Mouse (Mus musculus) liver (tissue): ENCODE results near the gene Ces1g.

Source experiments
- DNase-seq: peaks from one replicate; pipeline ENCODE4 v3.0.0-alpha.2; 2020; ENCODE audit warnings: mixed read lengths

Ces1g gene

DNA sequence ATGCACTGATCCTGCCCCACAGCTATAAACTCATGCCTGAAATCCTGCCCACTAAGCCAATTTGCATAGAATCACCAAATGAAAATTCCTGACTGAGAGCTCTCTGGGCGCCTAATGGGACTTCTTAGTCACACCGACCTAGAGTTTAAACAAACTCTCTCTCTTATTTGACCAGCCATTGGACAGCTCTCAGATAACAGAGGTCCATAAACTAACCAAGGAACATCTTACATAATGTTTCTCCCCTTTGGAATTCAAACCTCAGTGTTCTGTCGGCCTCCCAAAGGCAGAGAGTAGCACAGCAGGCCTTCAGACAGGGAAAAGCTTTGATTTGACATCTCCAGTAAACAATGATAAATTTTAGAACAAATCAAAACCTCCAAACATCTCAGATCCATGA is at the start of gene Ces1g:
Gene Ces1g, minus strand, starts transcription at position 102 of the 400 bp plus-strand sequence.
- no peak for DNase-seq

DNA sequence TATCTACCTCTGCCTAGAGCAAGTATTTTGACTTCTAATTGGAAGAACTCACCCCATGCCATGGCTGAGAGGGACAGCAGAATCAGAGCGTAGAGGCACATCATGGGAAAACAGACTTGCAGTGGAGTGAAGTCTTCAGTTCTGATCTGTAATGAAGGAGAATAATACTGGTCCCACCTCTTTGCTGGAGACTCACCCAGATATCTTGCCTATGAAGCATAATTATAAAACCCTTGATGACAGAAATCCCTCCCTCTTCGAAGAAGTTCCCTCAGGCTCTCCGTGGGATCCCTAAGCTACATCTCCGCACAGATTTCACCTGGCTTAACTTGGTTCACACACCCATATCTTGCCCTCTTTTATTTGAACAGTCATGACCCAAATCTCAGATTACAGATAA is 42.5 kb upstream of the Ces1g start, which contains the start of gene Ces1h:
Gene Ces1h, minus strand, starts transcription at position 101 of the 400 bp plus-strand sequence.
- no peak for DNase-seq

DNA sequence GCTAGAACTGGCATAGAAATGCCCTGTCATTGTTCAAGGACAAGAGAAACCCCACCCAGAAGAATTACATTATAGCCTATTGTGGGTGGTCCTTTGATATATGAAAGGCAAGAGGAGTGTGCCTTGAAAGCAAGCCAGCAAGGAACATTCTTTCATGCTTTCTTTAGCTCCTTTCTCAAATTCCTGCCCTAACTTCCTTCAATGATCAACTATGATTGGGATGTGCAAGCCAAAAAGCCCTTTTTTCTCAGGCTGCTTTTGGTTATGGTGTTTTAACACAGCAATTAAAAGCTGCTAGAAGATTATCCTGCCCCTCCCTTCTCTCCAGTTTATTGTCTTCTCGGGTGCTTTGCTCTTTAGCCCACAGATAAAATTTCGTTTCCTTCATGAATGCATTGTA is 32.4 kb upstream of the Ces1g start:
- no peak for DNase-seq

DNA sequence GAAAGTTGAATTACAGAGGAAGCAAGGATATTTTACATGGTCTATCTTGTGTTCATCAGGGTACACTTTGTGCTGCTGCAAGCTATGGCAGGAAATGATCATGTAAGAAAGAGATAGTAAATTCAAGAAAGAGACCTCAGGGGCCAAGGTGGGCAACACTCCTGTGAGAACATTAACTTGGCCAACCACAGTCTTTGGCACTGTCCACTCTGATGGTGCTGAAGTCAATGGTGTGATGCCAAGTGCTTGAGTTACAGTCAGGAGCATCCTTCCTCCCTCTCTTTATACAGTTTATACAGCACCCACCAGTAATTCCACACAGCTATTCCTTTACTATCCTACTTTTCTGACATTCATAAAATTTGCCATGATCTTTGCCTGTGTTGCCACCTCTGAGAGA is 23.0 kb upstream of the Ces1g start:
- DNase-seq, result no peak

DNA sequence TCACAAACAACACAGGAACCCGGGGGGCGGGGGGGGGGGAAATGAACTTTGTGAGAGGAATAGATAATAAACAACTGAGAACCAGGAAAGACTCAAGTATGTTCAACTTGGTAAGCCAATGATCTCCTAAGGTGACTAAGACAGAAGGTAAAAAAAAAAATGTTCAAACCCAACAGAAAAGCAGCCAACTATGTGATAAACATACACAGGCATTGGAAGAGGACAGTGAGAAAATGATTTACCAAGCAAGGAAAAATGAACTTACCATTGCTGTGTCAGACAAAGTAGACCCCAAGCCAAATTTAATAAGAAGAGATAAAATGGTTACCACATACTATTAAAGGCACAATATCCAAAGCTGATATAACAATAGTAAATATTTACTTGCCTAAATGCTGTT is 2.4 kb upstream of the Ces1g start:
- no peak for DNase-seq

DNA sequence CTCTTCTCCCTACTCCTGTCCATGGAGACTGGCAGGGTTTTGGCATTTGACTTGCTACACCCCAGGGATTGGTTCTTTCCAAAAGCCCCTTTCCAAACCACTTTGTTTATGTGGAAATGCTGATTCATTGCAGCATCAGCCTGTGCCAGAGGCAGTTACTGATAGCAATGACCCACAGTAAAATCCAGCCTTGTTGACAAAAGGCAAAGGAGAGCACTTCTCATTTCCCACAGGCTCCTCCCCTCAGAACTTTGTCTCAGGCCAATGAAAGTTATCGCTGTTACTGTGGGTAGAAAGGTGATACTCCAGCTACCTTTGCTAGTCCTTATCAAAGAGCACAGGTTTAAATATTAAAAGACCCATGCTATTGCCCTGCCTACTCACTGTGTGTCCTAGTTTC is 4.4 kb downstream of the Ces1g start:
- no peak for DNase-seq

DNA sequence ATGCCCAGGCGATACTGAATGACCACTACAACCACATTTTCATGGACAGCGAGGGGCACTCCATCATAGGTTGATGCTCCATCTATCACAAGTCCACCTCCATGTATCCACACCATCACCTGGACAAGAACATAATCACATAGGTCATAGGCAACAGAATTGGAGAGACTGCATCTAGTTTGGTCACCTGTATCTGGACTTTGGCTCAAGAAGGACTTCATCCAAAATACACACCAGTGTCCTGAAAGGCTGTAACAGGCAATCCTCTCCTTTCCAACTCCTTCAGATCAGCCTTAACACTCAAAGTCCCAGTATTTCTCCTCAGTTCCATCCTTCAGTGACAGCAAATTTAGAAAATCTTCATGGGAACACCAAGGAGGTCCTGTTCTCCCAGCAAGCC is 6.0 kb downstream of the Ces1g start:
- DNase-seq, result no peak

DNA sequence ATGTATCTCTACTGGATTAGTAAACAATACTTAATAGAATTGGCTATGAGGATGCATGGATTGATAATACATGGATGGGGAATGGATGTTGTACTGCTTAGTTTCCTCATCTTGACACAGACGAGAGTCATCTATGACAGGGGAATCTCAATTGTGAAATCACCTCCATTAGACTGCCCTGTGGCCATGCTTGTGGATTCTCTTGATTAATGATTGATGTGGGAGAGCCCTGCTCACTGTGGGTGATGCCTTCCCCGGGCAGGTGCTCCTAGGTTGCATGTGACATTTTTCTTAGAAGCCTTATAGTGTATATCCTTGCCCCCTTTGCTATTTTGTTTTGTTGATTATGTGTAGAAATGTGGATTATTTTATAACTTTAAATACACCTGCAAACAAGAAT is 12.0 kb downstream of the Ces1g start:
- no peak for DNase-seq

DNA sequence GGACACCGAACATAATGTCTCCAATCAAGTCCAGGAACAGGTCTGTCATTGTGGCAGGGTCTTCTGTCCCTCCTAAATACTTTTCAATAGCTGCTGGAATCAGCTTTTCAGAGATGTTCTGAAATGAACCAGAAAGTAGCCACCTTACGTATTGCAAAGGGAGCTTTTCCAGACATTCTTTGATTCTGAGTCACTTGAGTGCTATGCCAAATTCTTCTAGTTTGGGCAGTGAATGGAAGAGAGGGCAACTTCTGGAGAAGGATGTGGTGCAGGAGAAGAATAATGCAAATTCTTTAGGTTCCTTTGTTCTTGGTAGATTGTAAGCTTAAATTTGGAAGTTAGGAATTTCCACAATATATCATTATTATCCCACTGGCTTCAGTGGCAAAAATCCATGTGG is 20.1 kb downstream of the Ces1g start:
- no peak for DNase-seq

DNA sequence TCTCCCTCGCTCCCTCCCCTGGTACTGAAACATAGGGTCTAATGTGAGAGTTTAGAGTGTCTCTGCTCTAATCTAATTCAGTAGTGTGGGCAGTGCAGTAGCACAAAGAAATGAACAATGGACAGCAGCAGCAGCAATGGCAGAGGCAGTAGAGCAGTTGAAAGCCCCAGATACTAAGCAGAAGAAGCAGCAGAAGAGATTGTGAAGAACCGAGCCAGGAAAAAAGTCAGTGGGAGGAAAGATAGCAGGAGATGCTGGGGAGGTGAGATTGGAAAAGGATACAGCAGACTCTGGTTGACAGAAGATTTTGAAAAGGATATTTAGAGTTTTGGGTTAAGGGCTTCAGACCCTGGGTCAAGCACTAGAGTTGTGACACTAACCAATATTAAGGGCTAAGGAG is 21.6 kb downstream of the Ces1g start:
- no peak for DNase-seq

DNA sequence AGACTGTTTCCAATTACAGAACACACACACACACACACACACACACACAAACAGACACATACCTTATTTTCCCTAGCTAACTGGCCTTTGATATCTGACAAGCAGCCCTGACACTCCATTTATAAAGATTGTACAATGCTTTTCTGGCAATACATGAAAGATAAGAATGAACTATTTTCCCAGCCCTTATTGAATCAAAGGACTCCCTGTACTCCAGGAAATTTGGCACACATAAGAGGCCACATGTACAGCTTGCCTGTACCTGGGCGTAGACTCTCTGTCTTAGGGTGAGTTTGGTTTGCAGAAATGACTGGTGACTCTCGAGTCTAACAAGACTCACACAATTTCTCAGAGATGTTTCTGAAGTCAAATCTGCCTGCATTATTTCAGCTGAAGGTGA is 53.2 kb downstream of the Ces1g start:
- no peak for DNase-seq

DNA sequence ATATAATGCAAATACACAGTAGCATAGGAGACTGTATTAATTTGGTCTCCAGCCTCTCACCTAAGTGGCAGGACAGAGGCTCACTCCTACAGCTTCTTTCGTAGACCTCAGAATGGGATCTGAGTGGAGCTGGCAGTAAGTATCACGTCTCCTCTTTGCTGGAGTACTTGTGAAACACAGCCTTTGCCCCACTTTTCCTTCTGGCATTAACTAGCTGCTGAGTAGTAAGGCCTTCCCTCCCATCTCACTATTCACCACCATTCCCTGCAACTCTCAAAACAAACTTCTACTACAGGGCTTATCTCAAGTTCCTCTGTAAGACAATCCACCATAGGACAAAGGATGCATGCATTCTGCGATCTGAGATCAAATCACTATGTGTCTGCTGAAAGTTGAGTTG is 54.8 kb downstream of the Ces1g start:
- no peak for DNase-seq

DNA sequence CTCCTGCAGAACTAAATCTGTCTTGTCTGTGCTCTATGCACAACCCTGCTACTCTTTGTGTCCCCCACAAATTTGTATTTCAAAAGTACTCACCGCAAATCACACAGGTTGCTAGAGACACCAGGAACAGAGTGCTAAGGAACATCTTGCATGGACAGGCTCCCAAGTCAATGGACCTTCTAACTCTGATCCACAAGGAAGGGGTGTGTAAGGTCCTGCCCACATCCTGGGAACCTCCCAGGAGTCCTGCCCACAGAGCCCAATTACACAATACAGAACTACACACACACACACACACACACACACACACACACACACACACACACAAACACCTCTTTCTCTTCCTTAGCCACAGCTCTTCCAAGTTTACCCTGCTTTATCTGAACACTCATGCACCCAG is 57.6 kb downstream of the Ces1g start, which contains the start of gene Ces1f:
Gene Ces1f, minus strand, starts transcription at position 192 of the 400 bp plus-strand sequence.
- DNase-seq, result no peak

DNA sequence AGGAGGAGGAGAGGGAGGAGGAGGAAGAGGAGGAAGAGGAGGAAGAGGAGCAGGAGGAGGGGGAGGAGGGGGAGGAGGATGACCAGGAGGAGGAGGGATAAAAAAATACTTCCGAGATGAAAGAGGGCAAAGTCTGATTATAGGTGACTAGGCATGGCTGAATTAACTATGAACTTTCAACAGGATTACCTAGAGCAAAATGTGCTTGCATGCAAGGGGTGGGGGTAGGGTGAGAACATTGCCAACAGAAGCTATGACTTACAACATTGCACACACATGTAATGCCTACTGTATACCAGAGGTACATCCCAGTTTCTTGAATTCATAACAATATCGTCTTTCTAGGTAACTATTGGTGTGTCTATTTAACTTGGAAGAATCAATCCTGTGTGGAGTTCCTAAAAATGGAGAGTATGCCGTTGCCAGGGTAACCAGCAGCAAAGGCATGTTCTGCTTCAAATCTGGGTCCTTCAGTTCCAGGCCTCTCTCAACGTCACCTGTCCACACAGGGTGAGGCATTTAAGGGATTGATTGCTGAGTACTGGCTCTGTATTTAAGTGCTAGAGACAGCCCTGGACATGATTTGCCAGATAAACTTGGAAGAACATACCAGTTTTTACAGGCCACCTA is 58.8 kb downstream of the Ces1g start:
- no peak for DNase-seq

DNA sequence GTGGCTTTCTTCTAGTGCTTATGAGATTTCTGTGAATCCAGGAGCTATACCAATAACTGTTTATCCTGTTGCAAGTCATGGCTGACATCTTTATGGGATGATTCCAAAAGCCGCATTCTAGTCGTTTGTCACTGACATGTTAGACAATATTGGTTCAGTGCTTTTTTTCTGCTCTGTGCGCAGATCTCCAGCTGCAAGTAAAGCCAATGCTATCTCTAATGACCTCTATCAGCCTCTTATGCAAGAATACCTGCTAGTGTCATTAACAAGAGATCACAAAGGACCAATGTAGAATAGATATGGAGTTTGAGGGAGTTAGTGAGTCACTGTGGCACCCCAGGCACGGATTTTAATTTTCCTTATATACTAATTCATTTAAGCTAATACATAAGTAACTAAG is 62.5 kb downstream of the Ces1g start:
- no peak for DNase-seq

DNA sequence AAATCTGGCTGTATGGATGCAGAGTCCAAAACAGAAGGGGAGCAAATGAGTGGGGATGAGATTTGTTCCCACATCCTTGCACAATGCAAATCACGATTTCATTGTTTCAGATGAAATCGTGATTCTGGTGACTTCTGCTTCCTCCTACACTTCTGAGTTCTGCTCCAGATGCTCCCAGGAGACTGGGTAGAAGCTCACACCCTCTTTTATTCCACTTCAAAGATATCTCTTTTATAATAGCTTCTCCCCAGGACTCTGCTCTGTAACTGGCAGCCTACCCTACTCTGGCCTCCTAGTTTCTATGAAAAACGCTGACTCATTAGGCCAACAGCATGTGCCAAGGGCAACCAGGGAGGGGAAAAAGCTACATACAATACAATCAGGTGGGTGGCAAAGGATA is 63.8 kb downstream of the Ces1g start:
- no peak for DNase-seq

DNA sequence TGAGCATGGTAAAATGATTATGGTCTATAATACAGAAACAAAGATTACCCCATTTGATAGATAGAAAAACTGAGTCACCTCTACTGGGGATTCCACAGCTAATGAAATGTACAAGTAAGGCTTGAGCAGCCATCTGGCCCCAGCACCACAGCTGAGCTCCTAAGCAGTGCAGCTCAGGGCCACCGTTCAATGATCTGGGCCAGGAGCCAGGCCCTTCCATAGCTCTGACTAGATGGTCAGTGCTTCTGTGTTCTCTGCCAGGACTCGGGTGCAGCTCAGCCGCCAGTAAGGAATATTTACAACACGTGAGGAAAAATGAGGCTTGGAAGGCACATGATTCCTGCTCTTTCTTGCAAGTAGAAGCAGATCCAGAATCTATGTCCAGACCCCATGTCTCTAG is 64.4 kb downstream of the Ces1g start:
- no peak for DNase-seq

DNA sequence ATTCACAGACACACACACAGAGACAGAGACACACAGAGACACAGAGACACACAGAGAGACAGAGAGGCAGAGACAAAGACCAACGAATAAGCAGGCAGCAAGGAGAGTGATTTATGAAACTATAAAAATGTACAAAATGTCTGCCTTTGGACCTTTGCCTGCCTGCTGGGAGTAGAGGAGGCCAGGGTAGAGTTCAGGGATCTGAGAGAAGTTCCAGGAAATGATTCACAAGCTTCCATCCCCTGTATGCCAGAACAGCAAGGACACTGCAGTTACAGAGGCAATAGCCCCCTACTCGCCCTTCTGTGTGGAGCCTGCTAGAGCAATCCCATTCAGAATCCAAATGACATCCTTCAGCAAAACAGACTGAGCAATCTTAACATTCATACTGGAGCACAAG is 75.7 kb downstream of the Ces1g start:
- DNase-seq, result no peak

DNA sequence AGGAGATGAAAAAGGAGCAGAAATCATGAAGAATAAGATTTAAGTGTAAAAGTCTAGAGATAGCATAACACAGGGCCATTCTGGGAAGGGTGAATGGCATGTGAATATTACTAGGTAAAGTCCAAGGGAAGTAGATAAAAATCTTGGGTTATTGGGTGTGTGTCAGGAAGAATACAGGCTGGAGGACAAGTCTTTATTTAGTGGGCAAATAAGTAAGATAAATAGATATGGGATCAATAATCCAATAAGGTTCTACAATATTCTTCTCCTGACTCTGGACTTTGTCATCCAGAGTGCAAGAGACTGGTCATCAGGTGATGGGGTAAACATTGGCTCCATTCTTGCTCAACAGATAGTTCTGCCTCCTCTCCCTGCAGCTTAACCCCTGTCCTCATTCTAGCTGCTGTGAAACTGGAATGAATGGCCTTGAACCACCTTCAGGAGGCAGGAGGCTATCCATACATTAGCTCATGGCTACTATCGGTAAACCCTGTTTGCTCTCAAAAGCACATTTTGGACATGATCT is 84.6 kb downstream of the Ces1g start:
- no peak for DNase-seq
